Comparison of ENCODE assay signal across 8 mouse cellular contexts in the genomic region with DNA sequence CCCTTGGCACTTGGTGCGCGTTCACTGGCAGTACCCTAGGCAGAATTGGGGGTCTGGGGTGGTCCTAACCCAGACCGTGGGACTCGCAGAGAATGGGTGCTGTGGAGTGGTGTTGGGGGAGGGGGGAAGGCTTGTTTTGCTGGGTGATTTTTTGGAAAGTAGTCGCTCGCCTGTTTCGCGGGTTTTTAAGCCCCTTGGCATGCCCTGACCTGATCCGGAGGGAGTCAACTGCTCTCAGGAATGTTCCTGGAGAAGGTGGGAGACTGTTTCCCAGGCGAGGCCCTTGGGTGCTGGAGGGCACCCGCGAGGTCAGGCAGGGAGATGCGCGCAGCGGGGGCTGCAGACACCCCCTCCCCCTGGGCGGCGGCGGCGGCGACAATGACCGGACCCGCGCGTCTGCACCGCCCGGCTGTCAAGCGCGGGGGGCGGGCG. TPM values are rescaled to one million over a fixed set of nuclear protein-coding genes. Genes with fewer than 3 reads are reported as not detected.
DNase-seq lines count a peak whose midpoint lies in the region; ATAC-seq and TF ChIP-seq lines count a peak whose summit lies in the region.

TSS of gene Ntn4 (plus strand) at position 161 of the 432 bp plus-strand sequence.

- peaks cover 3% of the 10 kb centered on the region; the same call in 1 of the 2 replicates for H3K4me1 ChIP-seq in kidney, adult 2 months (ENCODE audit: control insufficient read depth, insufficient read depth, low read length)
- peaks cover 43% of the 10 kb centered on the region for H3K4me1 ChIP-seq in forebrain, embryonic 15.5 days
- 0 out of 2 replicates have a peak, but pooled peaks cover 8% of the 10 kb centered on the region for H3K4me1 ChIP-seq in intestine, postnatal 0 days (replicated peaks; ENCODE audit: control insufficient read depth, insufficient read depth, low read length)
- peaks cover 13% of the 10 kb centered on the region for H3K4me1 ChIP-seq in olfactory bulb, adult 2 months (ENCODE audit: control insufficient read depth, insufficient read depth, low read length)

- peak; percentile 3; the same call in 1 of the 2 replicates for ATAC-seq in forebrain, embryonic 15.5 days (replicated peaks)
- ATAC-seq in intestine, postnatal 0 days, result peak; percentile 19; the same call in 1 of the 2 replicates

- DNase-seq in kidney, adult 2 months, result no peak
- no peak for DNase-seq in kidney, adult 8-10 months
- DNase-seq in ZHBTc4 (ENCODE audit: low read depth, low spot score), result peak; percentile 44
- no peak for DNase-seq in thymus, postnatal 4 days
- DNase-seq in Muller cell, postnatal 12 days (ENCODE audit: inconsistent ontology term), result no peak

- peak within 1 kb of the TSS; percentile 94 for H3K4me2 ChIP-seq in forebrain, embryonic 15.5 days (replicated peaks)
- peak within 1 kb of the TSS; percentile 100 for H3K4me2 ChIP-seq in intestine, postnatal 0 days (replicated peaks; ENCODE audit: low read depth)

- H3K27ac ChIP-seq in kidney, adult 2 months (ENCODE audit: insufficient read depth, low read depth, low read length), result peak within 1 kb of the TSS; percentile 78
- peak within 1 kb of the TSS; percentile 70 for H3K27ac ChIP-seq in forebrain, embryonic 15.5 days (replicated peaks)
- no peak within 1 kb of the TSS for H3K27ac ChIP-seq in intestine, postnatal 0 days (ENCODE audit: low read depth, low read length)
- H3K27ac ChIP-seq in olfactory bulb, adult 2 months (ENCODE audit: insufficient read depth, low read depth, low read length), result peak within 1 kb of the TSS; percentile 63

- H3K27me3 ChIP-seq in kidney, adult 2 months (replicated peaks; ENCODE audit: control insufficient read depth, insufficient read depth, low read length), result no peaks in the 10 kb centered on the region
- peaks cover 3% of the 10 kb centered on the region; the same call in 1 of the 2 replicates for H3K27me3 ChIP-seq in forebrain, embryonic 15.5 days
- H3K27me3 ChIP-seq in intestine, postnatal 0 days (replicated peaks; ENCODE audit: control insufficient read depth, insufficient read depth, low read length), result peaks cover 30% of the 10 kb centered on the region; the same call in 1 of the 2 replicates

- 9% methylated on average over 28 of the region's 30 CpGs for WGBS in kidney, adult 2 months
- WGBS in forebrain, embryonic 15.5 days, result 3% methylated on average over 27 of the region's 30 CpGs
- 6% methylated on average over 29 of the region's 30 CpGs for WGBS in intestine, postnatal 0 days
- WGBS in olfactory bulb, adult 2 months, result 6% methylated on average over 28 of the region's 30 CpGs

- no peaks in the 10 kb centered on the region for H3K9me3 ChIP-seq in forebrain, embryonic 15.5 days
- H3K9me3 ChIP-seq in intestine, postnatal 0 days (ENCODE audit: control insufficient read depth), result no peaks in the 10 kb centered on the region

- H3K9ac ChIP-seq in forebrain, embryonic 15.5 days (replicated peaks), result peak within 1 kb of the TSS; percentile 69
- H3K9ac ChIP-seq in intestine, postnatal 0 days (ENCODE audit: low read depth, low read length), result peak within 1 kb of the TSS; percentile 55

- TF ChIP-seq POLR2A in kidney, adult 2 months (IDR thresholded peaks at IDR 0.05; ENCODE audit: low read depth, low read length), result no peak
- no peak for TF ChIP-seq POLR2A in olfactory bulb, adult 2 months (IDR thresholded peaks at IDR 0.05; ENCODE audit: insufficient read depth, low read depth, low read length)

- H3K4me3 ChIP-seq in kidney, adult 2 months (ENCODE audit: insufficient read depth, low read depth, low read length), result peak within 1 kb of the TSS; percentile 83
- peak within 1 kb of the TSS; percentile 61 for H3K4me3 ChIP-seq in forebrain, embryonic 15.5 days
- H3K4me3 ChIP-seq in intestine, postnatal 0 days (ENCODE audit: low read depth, low read length), result peak within 1 kb of the TSS; percentile 74
- H3K4me3 ChIP-seq in olfactory bulb, adult 2 months (ENCODE audit: insufficient read depth, low read depth, low read length), result peak within 1 kb of the TSS; percentile 99

- H3K36me3 ChIP-seq in kidney, adult 2 months (ENCODE audit: control insufficient read depth, insufficient read depth, low read length), result no peaks in the 10 kb centered on the region
- H3K36me3 ChIP-seq in forebrain, embryonic 15.5 days, result no peaks in the 10 kb centered on the region
- no peaks in the 10 kb centered on the region for H3K36me3 ChIP-seq in intestine, postnatal 0 days (ENCODE audit: control insufficient read depth, insufficient read depth)

- TF ChIP-seq CTCF in kidney, adult 2 months (conservative IDR thresholded peaks at IDR 0.05; ENCODE audit: insufficient read depth, insufficient read length, low read depth, low read length), result no peak
- TF ChIP-seq CTCF in intestine, postnatal 0 days (IDR thresholded peaks at IDR 0.05; ENCODE audit: low read depth), result no peak
- TF ChIP-seq CTCF in olfactory bulb, adult 2 months (IDR thresholded peaks at IDR 0.05; ENCODE audit: insufficient read depth, low read depth, low read length), result no peak

RNA-seq across cellular contexts. Expression of gene Ntn4, which starts in this region (rescaled TPM):
- 35.1 and 36.1 TPM in 2 replicates for polyA plus RNA-seq in kidney, adult 2 months (2012; rRNA removed)
- polyA plus RNA-seq in forebrain, embryonic 15.5 days (2015; fragmentation: Nextera tagmentation; extraction: Ambion mirVana), result 1.3 TPM in 2 replicates
- 0.10 and 0.25 TPM in 2 replicates for polyA plus RNA-seq in intestine, postnatal 0 days (2015; fragmentation: Nextera tagmentation; extraction: Ambion mirVana)
- polyA plus RNA-seq in olfactory bulb, adult 2 months (2012; ENCODE audit: insufficient read depth, insufficient read length, low replicate concordance, missing spikeins), result not detected in 2 replicates

Comparison
In these comparisons a context has a peak if more than half of its experiments do, and no peak if none do; other contexts are left out.
1. RNA of gene Ntn4 (polyA plus RNA-seq): 35.1 to 36.1 TPM in kidney, adult 2 months; 1.3 TPM in forebrain, embryonic 15.5 days, 0.10 to 0.25 TPM in intestine, postnatal 0 days and not detected in olfactory bulb, adult 2 months; every median in the first group is over 10 times any median in the second.
2. Peak in ATAC-seq, H3K4me3 ChIP-seq, H3K9ac ChIP-seq and H3K4me2 ChIP-seq in intestine, postnatal 0 days; RNA of the gene not detected or under 1 TPM.
3. Peak in every context shown above with its lines, with median percentiles within 50 percentile points of each other: H3K4me3 ChIP-seq.